Mouse (Mus musculus) liver, embryonic 14.5 days (tissue): Measurements from ENCODE around the gene Plgrkt. TPM values are rescaled to one million over a fixed set of nuclear protein-coding genes. Genes with fewer than 3 reads are reported as not detected.

Experiments
- ATAC-seq: fragments of 200-750 bp; cut with Nextera tagmentation; 2 replicates; pipeline ENCODE4 v1.8.0; 2017; ENCODE audit warnings: moderate number of reproducible peaks, mild to moderate bottlenecking, moderate library complexity; ENCODE audit not compliant: insufficient read depth
- DNase-seq, 3 experiments: peaks; one replicate each; pipeline ENCODE4 v3.0.0-alpha.2; 2012 to 2013; ENCODE audit warnings: low read depth in 3 of 3, low spot score in 3 of 3
- H3K27ac ChIP-seq: fragments of 300-500 bp; sonication (generic); 2 replicates; pipeline ENCODE4 v1.5.1; 2014; ENCODE audit warnings: moderate library complexity, mild to moderate bottlenecking, control low read depth, inconsistent platforms
- H3K27me3 ChIP-seq: fragments of 300-500 bp; sonication (generic); 2 replicates; pipeline ENCODE4 v1.6.1; 2014; ENCODE audit warnings: mild to moderate bottlenecking, low read length, moderate library complexity; ENCODE audit not compliant: control insufficient read depth, insufficient read depth
- H3K36me3 ChIP-seq: fragments of 300-500 bp; sonication (generic); replicated peaks from 2 replicates; pipeline ENCODE4 v1.6.1; 2014; ENCODE audit warnings: low read depth; ENCODE audit not compliant: control insufficient read depth, insufficient read depth
- H3K4me1 ChIP-seq, 2 experiments: fragments of 200-500 bp in 1 of 2; fragments of 300-500 bp in 1 of 2; sonication (generic) in 1 of 2; replicated peaks; 2 replicates each; pipeline ENCODE4 v1.6.1; 2012 to 2014; ENCODE audit warnings: antibody characterized with exemption in 1 of 2, inconsistent platforms in 1 of 2, low read length in 1 of 2; ENCODE audit not compliant: control insufficient read depth in 2 of 2, insufficient read depth in 2 of 2
- H3K4me2 ChIP-seq: fragments of 300-500 bp; sonication (generic); 2 replicates; pipeline ENCODE4 v1.6.1; 2014; ENCODE audit warnings: low read depth, mild to moderate bottlenecking, control low read depth, moderate library complexity
- H3K4me3 ChIP-seq, 2 experiments: fragments of 200-500 bp in 1 of 2; fragments of 300-500 bp in 1 of 2; sonication (generic) in 1 of 2; 2 replicates each; pipeline ENCODE4 v1.5.1; 2012 to 2014; ENCODE audit warnings: low read depth in 2 of 2, low read length in 2 of 2, mild to moderate bottlenecking in 2 of 2, control low read depth in 1 of 2, inconsistent platforms in 1 of 2, moderate library complexity in 1 of 2; ENCODE audit not compliant: insufficient read depth in 1 of 2
- H3K9ac ChIP-seq: fragments of 300-500 bp; sonication (generic); replicated peaks from 2 replicates; pipeline ENCODE4 v1.6.1; 2014; ENCODE audit warnings: mild to moderate bottlenecking, control low read depth, moderate library complexity
- H3K9me3 ChIP-seq: fragments of 300-500 bp; sonication (generic); 2 replicates; pipeline ENCODE4 v1.6.1; 2016; ENCODE audit warnings: low read length, mixed read lengths; ENCODE audit not compliant: control insufficient read depth
- CTCF ChIP-seq: IDR thresholded peaks from 2 replicates; pipeline ENCODE4 v1.5.1; 2016; ENCODE audit warnings: antibody characterized with exemption, low read depth, control low read depth
- EP300 ChIP-seq: IDR thresholded peaks from 2 replicates; pipeline ENCODE4 v1.6.1; 2016; ENCODE audit warnings: antibody characterized with exemption, low read depth
- WGBS: fragments of 180-500 bp; shearing (Covaris S2); extraction: QIAGEN DNeasy Blood & Tissue Kit; methylation state at CpG from one replicate; pipeline ENCODE4 v1.1.7; 2014; ENCODE audit not compliant: insufficient replicate concordance; 5-methylcytosine and 5-hydroxymethylcytosine counted together
- polyA plus RNA-seq, 2 experiments: library from polyadenylated mRNA; depleted of rRNA in 1 of 2; stranded (reverse) in 1 of 2; unstranded in 1 of 2; fragments of >200 nt; fragmentation: Nextera tagmentation in 1 of 2; extraction: Ambion mirVana in 1 of 2; gene quantifications; 2 replicates each; pipeline versions ENCODE4 v1.2.1 to v1.2.3; 2012 to 2014

Plgrkt gene
- polyA plus RNA-seq, 2 experiments: 21.9 to 28.3 TPM

GRCm38 (mm10) chr19:29311791-29312190 is 55.4 kb downstream of the Plgrkt start:
- H3K9ac ChIP-seq: no peak overlapping the region
- peaks cover 42% of the 10 kb centered on the region for H3K36me3 ChIP-seq
- 89% methylated on average over 8 of the region's 8 CpGs for WGBS
- H3K9me3 ChIP-seq: no peaks in the 10 kb centered on the region
- DNase-seq (no peak), ATAC-seq (no peak)
- no peak overlapping the region for H3K27ac ChIP-seq
- no peaks in the 10 kb centered on the region for H3K27me3 ChIP-seq
- no peak for TF ChIP-seq EP300
- no peak for TF ChIP-seq CTCF
- H3K4me3 ChIP-seq: no peak overlapping the region
- H3K4me1 ChIP-seq: no peaks in the 10 kb centered on the region
- H3K4me2 ChIP-seq: no peak overlapping the region

- peaks cover 45% of the 10 kb centered on the region for H3K36me3 ChIP-seq
- ATAC-seq (no peak), DNase-seq (no peak)
- H3K27me3 ChIP-seq: no peaks in the 10 kb centered on the region
- H3K4me1 ChIP-seq: no peaks in the 10 kb centered on the region
- H3K4me3 ChIP-seq: no peak overlapping the region
- TF ChIP-seq CTCF (no peak), EP300 (no peak)
- no peak overlapping the region for H3K4me2 ChIP-seq
- no peak overlapping the region for H3K9ac ChIP-seq
- no peaks in the 10 kb centered on the region for H3K9me3 ChIP-seq
- H3K27ac ChIP-seq: no peak overlapping the region
These were observed 58.4 kb downstream of the Plgrkt start for GRCm38 (mm10) chr19:29308832-29309231.

- no peak overlapping the region for H3K9ac ChIP-seq
- H3K9me3 ChIP-seq: no peaks in the 10 kb centered on the region
- ATAC-seq (no peak), DNase-seq (no peak)
- 91% methylated on average over 2 of the region's 2 CpGs for WGBS
- no peak overlapping the region for H3K4me2 ChIP-seq
- peaks cover 53% of the 10 kb centered on the region for H3K36me3 ChIP-seq
- H3K4me3 ChIP-seq: no peak overlapping the region
- TF ChIP-seq EP300 (no peak), CTCF (no peak)
- no peaks in the 10 kb centered on the region for H3K27me3 ChIP-seq
- no peak overlapping the region for H3K27ac ChIP-seq
- no peaks in the 10 kb centered on the region for H3K4me1 ChIP-seq
These were observed 65.1 kb downstream of the Plgrkt start for GRCm38 (mm10) chr19:29302119-29302518.

GRCm38 (mm10) chr19:29300919-29301318 is 66.3 kb downstream of the Plgrkt start:
- H3K4me1 ChIP-seq: no peaks in the 10 kb centered on the region
- no peaks in the 10 kb centered on the region for H3K27me3 ChIP-seq
- TF ChIP-seq CTCF (no peak), EP300 (no peak)
- H3K36me3 ChIP-seq: peaks cover 55% of the 10 kb centered on the region
- H3K4me2 ChIP-seq: no peak overlapping the region
- no peak overlapping the region for H3K27ac ChIP-seq
- no peak overlapping the region for H3K4me3 ChIP-seq
- DNase-seq: no peak
- no peak for ATAC-seq
- no peak overlapping the region for H3K9ac ChIP-seq
- no peaks in the 10 kb centered on the region for H3K9me3 ChIP-seq
- WGBS: 90% methylated on average over 13 of the region's 13 CpGs

Other genes with a start within 250 kb of the Plgrkt start
- 8.6 and 13.9 TPM in 2 replicates for gene Jak2, start 115.6 kb downstream of the Plgrkt start, polyA plus RNA-seq (2012; rRNA removed)
- gene Jak2, start 115.6 kb downstream of the Plgrkt start, polyA plus RNA-seq (2014; fragmentation: Nextera tagmentation; extraction: Ambion mirVana): 16.0 and 19.4 TPM in 2 replicates
- 0.36 and 0.45 TPM in 2 replicates for gene Insl6, start 42.0 kb downstream of the Plgrkt start, polyA plus RNA-seq (2012; rRNA removed)
- gene Insl6, start 42.0 kb downstream of the Plgrkt start, polyA plus RNA-seq (2014; fragmentation: Nextera tagmentation; extraction: Ambion mirVana): 0.76 and 1.2 TPM in 2 replicates
- not detected in 2 replicates for gene Rln1, start 32.7 kb downstream of the Plgrkt start, polyA plus RNA-seq (2012; rRNA removed)
- not detected in 2 replicates for gene Rln1, start 32.7 kb downstream of the Plgrkt start, polyA plus RNA-seq (2014; fragmentation: Nextera tagmentation; extraction: Ambion mirVana)
- gene Cd274, start 65 bp upstream of the Plgrkt start, polyA plus RNA-seq (2012; rRNA removed): 0.65 and 0.75 TPM in 2 replicates
- 0.10 and 0.67 TPM in 2 replicates for gene Cd274, start 65 bp upstream of the Plgrkt start, polyA plus RNA-seq (2014; fragmentation: Nextera tagmentation; extraction: Ambion mirVana)
- 0.02 TPM in 1 of 2 replicates, not detected in the other for gene Pdcd1lg2, start 43.5 kb upstream of the Plgrkt start, polyA plus RNA-seq (2012; rRNA removed)
- not detected in 2 replicates for gene Pdcd1lg2, start 43.5 kb upstream of the Plgrkt start, polyA plus RNA-seq (2014; fragmentation: Nextera tagmentation; extraction: Ambion mirVana)
- gene Ric1, start 154.9 kb upstream of the Plgrkt start, polyA plus RNA-seq (2012; rRNA removed): 2.4 and 3.1 TPM in 2 replicates
- gene Ric1, start 154.9 kb upstream of the Plgrkt start, polyA plus RNA-seq (2014; fragmentation: Nextera tagmentation; extraction: Ambion mirVana): 2.8 and 2.9 TPM in 2 replicates